ENCODE assay signal across 13 mouse cellular contexts in genomic region chr14:36774349-36774748, GRCm38 (mm10).
DNase-seq lines count a peak whose midpoint lies in the region; ATAC-seq and TF ChIP-seq lines count a peak whose summit lies in the region.
"Had no signal": no experiment of that assay in that cellular context is flagged by ENCODE, and none has a peak within 500 bp of the region (broad histone marks: within the 10 kb centered on the region; RNA-seq: fewer than 3 reads in every experiment).

No protein-coding gene starts in this region.

- no peaks in the 10 kb centered on the region for H3K9me3 ChIP-seq in hindbrain, embryonic 16.5 days (ENCODE audit: control insufficient read depth, low read length)
- H3K9me3 ChIP-seq in hindbrain, embryonic 12.5 days (replicated peaks), result no peaks in the 10 kb centered on the region
- H3K9me3 ChIP-seq: forebrain, embryonic 13.5 days; heart, embryonic 13.5 days; limb, embryonic 12.5 days had no signal

- H3K9ac ChIP-seq in hindbrain, embryonic 16.5 days (ENCODE audit: low read depth, low read length), result no peak overlapping the region
- H3K9ac ChIP-seq in hindbrain, embryonic 12.5 days, result no peak overlapping the region
- H3K9ac ChIP-seq: forebrain, embryonic 13.5 days; heart, embryonic 13.5 days; limb, embryonic 12.5 days had no signal

- TF ChIP-seq CTCF in cerebellum, adult 2 months (IDR thresholded peaks at IDR 0.05; ENCODE audit: borderline replicate concordance, insufficient read depth, low read depth, low read length), result no peak

- H3K27me3 ChIP-seq in cerebellum, adult 2 months (ENCODE audit: control insufficient read depth, insufficient read depth, low read length), result no peaks in the 10 kb centered on the region
- H3K27me3 ChIP-seq in hindbrain, embryonic 16.5 days (replicated peaks; ENCODE audit: control insufficient read depth, insufficient read depth, low read length), result no peaks in the 10 kb centered on the region
- no peaks in the 10 kb centered on the region for H3K27me3 ChIP-seq in hindbrain, embryonic 12.5 days
- H3K27me3 ChIP-seq: forebrain, embryonic 13.5 days; heart, embryonic 13.5 days; limb, embryonic 12.5 days had no signal

- no peak overlapping the region for H3K4me3 ChIP-seq in cerebellum, adult 2 months (replicated peaks; ENCODE audit: insufficient read depth, low read depth, low read length)
- H3K4me3 ChIP-seq in hindbrain, embryonic 16.5 days (ENCODE audit: low read length), result no peak overlapping the region
- no peak overlapping the region for H3K4me3 ChIP-seq in hindbrain, embryonic 12.5 days
- H3K4me3 ChIP-seq: forebrain, embryonic 13.5 days; heart, embryonic 13.5 days; limb, embryonic 12.5 days had no signal

- 17% methylated on average over 3 of the region's 3 CpGs for WGBS in cerebellum, adult 2 months
- WGBS in hindbrain, embryonic 16.5 days, result 64% methylated on average over 3 of the region's 3 CpGs
- WGBS in hindbrain, embryonic 12.5 days, result 85% methylated on average over 3 of the region's 3 CpGs

- H3K4me1 ChIP-seq in cerebellum, adult 2 months (ENCODE audit: control insufficient read depth, insufficient read depth, low read length), result no peaks in the 10 kb centered on the region
- H3K4me1 ChIP-seq in hindbrain, embryonic 16.5 days (ENCODE audit: control insufficient read depth, insufficient read depth, low read depth, low read length), result no peaks in the 10 kb centered on the region
- no peaks in the 10 kb centered on the region for H3K4me1 ChIP-seq in hindbrain, embryonic 12.5 days
- H3K4me1 ChIP-seq: forebrain, embryonic 13.5 days; limb, embryonic 12.5 days had no signal

- no peak for TF ChIP-seq POLR2A in cerebellum, adult 2 months (IDR thresholded peaks at IDR 0.05; ENCODE audit: borderline replicate concordance, insufficient read depth, low read length)

- ATAC-seq in hindbrain, embryonic 16.5 days, result peak; percentile 54; the same call in 1 of the 2 replicates
- no peak for ATAC-seq in hindbrain, embryonic 12.5 days (ENCODE audit: low FRiP score)
- ATAC-seq: CD4-positive, CD25-positive, alpha-beta regulatory T cell, adult 4 months; forebrain, embryonic 13.5 days had no signal

- DNase-seq in cerebellum, adult 2 months, result peak; percentile 14 to 15
- no peak for DNase-seq in cerebellum, adult 11-12 months
- DNase-seq in ovary, postnatal 14 days (ENCODE audit: low spot score), result peak; percentile 4
- DNase-seq in ovary, postnatal 36 days (ENCODE audit: low spot score), result no peak
- DNase-seq in kidney, postnatal 4 days, result peak; percentile 63 to 68
- no peak for DNase-seq in thymus, postnatal 4 days

- H3K27ac ChIP-seq in cerebellum, adult 2 months (ENCODE audit: insufficient read depth, low read length), result no peak overlapping the region
- H3K27ac ChIP-seq in hindbrain, embryonic 16.5 days (ENCODE audit: low read depth, low read length), result no peak overlapping the region
- no peak overlapping the region for H3K27ac ChIP-seq in hindbrain, embryonic 12.5 days
- H3K27ac ChIP-seq: forebrain, embryonic 13.5 days; heart, embryonic 13.5 days; limb, embryonic 12.5 days; macrophage had no signal

- H3K36me3 ChIP-seq in hindbrain, embryonic 16.5 days (ENCODE audit: control insufficient read depth, insufficient read depth, low read length), result no peaks in the 10 kb centered on the region
- H3K36me3 ChIP-seq in hindbrain, embryonic 12.5 days, result no peaks in the 10 kb centered on the region
- H3K36me3 ChIP-seq: heart, embryonic 13.5 days; limb, embryonic 12.5 days had no signal

- no peak overlapping the region for H3K4me2 ChIP-seq in hindbrain, embryonic 16.5 days (ENCODE audit: low read length)
- H3K4me2 ChIP-seq in hindbrain, embryonic 12.5 days (replicated peaks), result no peak overlapping the region
- H3K4me2 ChIP-seq: forebrain, embryonic 13.5 days; heart, embryonic 13.5 days; limb, embryonic 12.5 days had no signal

Comparison
In these comparisons a context has a peak if more than half of its experiments do, and no peak if none do; other contexts are left out.
1. DNase-seq: peak in cerebellum, adult 2 months (2 of 2), ovary, postnatal 14 days (single experiment) and kidney, postnatal 4 days (2 of 2); none in cerebellum, adult 11-12 months (single experiment), ovary, postnatal 36 days (single experiment) and thymus, postnatal 4 days (single experiment).